Mouse (Mus musculus) lung, adult 2 months (tissue): ENCODE measurements at regions not wholly inside any gene's neighbourhood (a gene's known extent, or its start where the extent isn't known, plus 50 kb on each side); places are given as distances from the start of the nearest gene placed in this dataset.
"Not testable (repeated sequence)": the region's sequence is repeated elsewhere in the genome, so short reads cannot be mapped to it uniquely, and the experiment has no call there.

Experiments
- CTCF ChIP-seq: fragments of 200-500 bp; IDR thresholded peaks from 2 replicates; pipeline ENCODE4 v1.5.1; 2011; ENCODE audit warnings: mild to moderate bottlenecking, low read length, control low read depth; ENCODE audit not compliant: insufficient read depth
- POLR2A ChIP-seq: fragments of 200-500 bp; IDR thresholded peaks from 2 replicates; pipeline ENCODE4 v1.6.1; 2011; ENCODE audit warnings: low read depth, mild to moderate bottlenecking, control low read depth, low read length, borderline replicate concordance; ENCODE audit errors: extremely low read depth

DNA sequence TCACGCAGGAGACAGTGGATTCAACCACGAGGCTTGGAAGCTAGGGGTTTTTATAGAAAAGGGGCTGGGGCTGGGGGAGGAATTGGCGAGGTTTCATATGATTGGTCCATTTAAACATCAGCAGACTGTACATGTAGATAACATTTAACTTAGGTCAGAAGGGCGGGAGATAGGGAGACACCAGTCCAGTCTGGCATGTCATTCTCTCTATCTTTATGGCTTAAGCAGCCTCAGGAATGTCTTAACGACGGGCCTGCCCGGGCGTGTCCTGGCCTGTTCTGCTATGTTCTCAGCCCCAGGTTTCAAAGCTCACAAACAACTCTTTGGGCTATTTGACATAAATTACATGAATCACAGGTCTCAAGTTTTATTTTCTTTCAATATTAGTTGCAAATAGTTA is 910.6 kb downstream of the Abca13 start:
- TF ChIP-seq CTCF, POLR2A: not testable (repeated sequence)
